Mouse (Mus musculus): ENCODE results near the gene Fam53b. TPM values are rescaled to one million over a fixed set of nuclear protein-coding genes. Genes with fewer than 3 reads are reported as not detected.

Gene Fam53b
- polyA plus RNA-seq, 1 experiment from 2014 or later, result 36.0 TPM

DNA sequence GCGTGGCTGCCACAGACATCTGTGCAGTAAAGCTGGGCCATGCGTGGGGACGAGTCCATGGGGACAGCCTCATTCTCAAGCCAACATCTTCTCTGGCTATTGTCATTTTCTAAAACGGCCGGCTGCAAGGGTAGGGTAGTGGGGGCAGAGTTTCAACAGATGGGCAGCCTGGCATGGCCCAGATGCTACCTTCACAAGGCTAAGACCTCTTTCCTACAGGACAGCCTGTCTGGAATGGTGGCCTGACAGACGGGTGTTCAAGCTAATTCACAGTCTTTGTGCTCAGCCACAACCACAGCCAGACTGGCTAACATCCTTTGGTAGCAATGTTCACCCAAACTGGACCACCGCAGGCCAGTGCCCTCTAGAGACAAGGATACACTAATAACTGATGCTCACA, 83.2 kb downstream of the Fam53b start:
- Histone ChIP-seq H3K4me1 (replicated peaks; ENCODE audit: control insufficient read depth, insufficient read depth, low read length) (peaks cover 41% of the 10 kb centered on the region), H3K27ac (ENCODE audit: low read length) (no peak overlapping the region), H3K4me3 (ENCODE audit: low read length) (no peak overlapping the region), H3K9ac (ENCODE audit: low read length) (no peak overlapping the region), H3K9me3 (ENCODE audit: control insufficient read depth, low read length) (no peaks in the 10 kb centered on the region), H3K27me3 (ENCODE audit: control insufficient read depth, insufficient read depth, low read depth, low read length) (no peaks in the 10 kb centered on the region), H3K4me2 (ENCODE audit: low read depth, low read length) (no peak overlapping the region), H3K36me3 (ENCODE audit: control insufficient read depth, insufficient read depth, low read length) (no peaks in the 10 kb centered on the region)
- ATAC-seq (ENCODE audit: low read depth), result no peak
- WGBS, result 81% methylated on average over 7 of the region's 7 CpGs

DNA sequence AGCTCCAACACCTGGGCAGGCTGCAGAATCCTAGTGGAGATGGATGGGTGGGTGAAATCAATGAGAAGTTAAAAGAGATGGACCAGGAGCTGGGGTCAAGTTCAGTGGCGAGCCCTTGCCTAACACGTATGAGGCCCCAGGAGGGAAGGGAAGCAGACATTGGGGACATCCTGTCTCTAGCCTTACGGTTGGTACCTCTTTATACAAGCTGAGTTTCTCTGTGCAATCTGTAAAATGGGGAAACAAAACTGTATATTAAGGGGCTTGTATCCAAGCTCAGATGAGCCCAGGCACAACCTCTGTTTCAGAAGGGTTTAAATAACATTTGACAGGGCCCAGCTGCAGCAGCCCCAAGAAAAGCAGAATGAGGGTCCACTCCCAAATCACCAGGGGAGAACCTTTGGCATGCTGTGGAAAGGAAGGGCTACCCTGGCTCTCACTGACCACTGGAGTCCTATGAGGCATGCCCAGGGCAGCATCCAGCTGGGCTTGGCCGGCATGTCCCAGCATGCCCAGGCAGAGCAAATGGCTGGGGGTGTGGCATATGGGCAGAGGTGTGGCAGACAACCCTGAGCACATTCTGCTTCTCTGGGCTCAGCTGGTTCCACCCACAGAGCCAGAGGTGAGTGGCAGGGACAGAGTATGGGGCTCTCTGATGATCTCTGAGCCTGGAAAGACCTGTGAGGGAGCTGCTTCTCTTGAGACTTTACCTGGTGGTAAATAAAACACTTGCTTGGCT, 84.4 kb downstream of the Fam53b start:
- Histone ChIP-seq H3K9me3 (ENCODE audit: control insufficient read depth, low read length) (no peaks in the 10 kb centered on the region), H3K4me1 (replicated peaks; ENCODE audit: control insufficient read depth, insufficient read depth, low read length) (peaks cover 36% of the 10 kb centered on the region), H3K9ac (ENCODE audit: low read length) (0 out of 2 replicates have a peak overlapping the region, but pooled peaks have one; percentile 4), H3K27me3 (ENCODE audit: control insufficient read depth, insufficient read depth, low read depth, low read length) (no peaks in the 10 kb centered on the region), H3K27ac (ENCODE audit: low read length) (peak overlapping the region; percentile 38), H3K36me3 (ENCODE audit: control insufficient read depth, insufficient read depth, low read length) (no peaks in the 10 kb centered on the region), H3K4me2 (ENCODE audit: low read depth, low read length) (no peak overlapping the region), H3K4me3 (ENCODE audit: low read length) (no peak overlapping the region)
- WGBS, result 69% methylated on average over 4 of the region's 4 CpGs
- peak; percentile 7; the same call in 1 of the 2 replicates for ATAC-seq (ENCODE audit: low read depth)

DNA sequence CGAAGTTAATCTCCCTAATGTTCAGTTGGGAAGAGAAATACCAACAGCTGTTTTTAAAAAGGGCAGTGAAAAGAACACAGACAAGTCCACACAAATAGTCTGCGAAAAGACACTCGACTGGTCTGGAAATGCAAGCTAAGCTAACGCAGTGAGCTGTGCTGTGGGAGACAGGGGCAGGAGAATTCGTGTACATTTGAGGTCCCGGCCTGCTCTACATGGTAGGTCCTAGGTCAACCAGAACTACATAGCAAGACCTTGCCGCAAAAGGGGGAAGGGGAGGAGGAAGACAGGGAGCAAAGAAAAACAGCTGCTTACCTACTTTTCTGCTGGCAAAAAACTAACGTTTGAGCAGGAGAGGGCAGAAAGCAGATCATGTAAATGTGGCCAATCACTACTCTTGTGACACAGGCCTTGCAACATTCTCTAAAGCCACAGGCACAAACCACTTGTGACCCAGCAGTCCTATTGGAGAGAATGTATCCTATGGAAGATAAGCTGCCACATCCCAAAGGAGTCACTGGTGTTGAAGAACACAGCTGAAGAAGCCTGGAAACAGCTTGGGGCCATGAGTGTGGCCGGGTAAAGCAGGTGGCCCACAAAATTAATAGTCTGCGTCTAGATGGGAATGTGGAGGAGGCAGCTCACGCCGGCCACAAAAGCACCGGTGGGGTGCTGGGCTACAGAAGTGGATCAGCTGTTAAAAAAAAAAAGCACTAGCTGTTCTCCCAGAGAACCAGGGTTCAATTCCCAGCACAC, 87.4 kb downstream of the Fam53b start:
- no peak for ATAC-seq (ENCODE audit: low read depth)
- Histone ChIP-seq H3K4me1 (replicated peaks; ENCODE audit: control insufficient read depth, insufficient read depth, low read length) (peaks cover 47% of the 10 kb centered on the region), H3K36me3 (ENCODE audit: control insufficient read depth, insufficient read depth, low read length) (no peaks in the 10 kb centered on the region), H3K4me3 (ENCODE audit: low read length) (no peak overlapping the region), H3K27me3 (ENCODE audit: control insufficient read depth, insufficient read depth, low read depth, low read length) (no peaks in the 10 kb centered on the region), H3K9ac (ENCODE audit: low read length) (peak overlapping the region; percentile 23; the same call in 1 of the 2 replicates), H3K9me3 (ENCODE audit: control insufficient read depth, low read length) (no peaks in the 10 kb centered on the region), H3K27ac (ENCODE audit: low read length) (peak overlapping the region; percentile 89), H3K4me2 (ENCODE audit: low read depth, low read length) (no peak overlapping the region)
- 54% methylated on average over 13 of the region's 13 CpGs for WGBS

DNA sequence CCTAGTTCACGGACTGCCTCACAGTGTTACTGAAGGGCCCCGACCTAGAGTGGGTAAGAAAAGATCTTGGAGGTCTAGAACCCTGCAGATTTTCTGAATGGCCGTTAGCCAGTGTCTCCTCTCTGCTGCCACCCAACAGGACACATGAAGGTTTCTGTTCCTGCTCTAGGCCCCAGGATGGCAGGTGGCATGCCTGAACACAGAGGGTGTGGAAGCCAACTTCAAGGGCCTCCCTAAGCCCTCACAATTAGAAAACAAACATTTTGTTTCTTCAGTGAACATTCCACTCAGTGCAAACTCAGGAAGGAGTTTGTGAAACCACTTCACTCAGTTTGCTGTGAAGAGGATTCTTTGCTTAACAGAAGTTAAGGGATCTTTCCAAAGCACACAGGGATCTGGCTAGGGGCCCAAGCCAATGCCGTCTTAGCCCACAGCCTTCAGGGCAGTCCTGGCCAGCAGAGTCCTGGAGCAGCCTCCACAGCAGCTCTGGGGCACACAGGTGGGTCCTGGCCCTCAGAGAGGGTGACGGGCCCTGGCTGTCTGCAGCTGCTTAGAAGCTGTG, 89.1 kb downstream of the Fam53b start:
- no peaks in the 10 kb centered on the region for H3K36me3 ChIP-seq (ENCODE audit: control insufficient read depth, insufficient read depth, low read length)
- H3K4me1 ChIP-seq (replicated peaks; ENCODE audit: control insufficient read depth, insufficient read depth, low read length), result peaks cover 42% of the 10 kb centered on the region
- ATAC-seq (ENCODE audit: low read depth), result peak; percentile 90
- peak overlapping the region; percentile 89 for H3K27ac ChIP-seq (ENCODE audit: low read length)
- H3K9me3 ChIP-seq (ENCODE audit: control insufficient read depth, low read length), result no peaks in the 10 kb centered on the region
- H3K27me3 ChIP-seq (ENCODE audit: control insufficient read depth, insufficient read depth, low read depth, low read length), result no peaks in the 10 kb centered on the region
- H3K4me3 ChIP-seq (ENCODE audit: low read length), result no peak overlapping the region
- 63% methylated on average over 5 of the region's 5 CpGs for WGBS
- H3K4me2 ChIP-seq (ENCODE audit: low read depth, low read length), result 0 out of 2 replicates have a peak overlapping the region, but pooled peaks have one; percentile 8
- no peak overlapping the region for H3K9ac ChIP-seq (ENCODE audit: low read length)

DNA sequence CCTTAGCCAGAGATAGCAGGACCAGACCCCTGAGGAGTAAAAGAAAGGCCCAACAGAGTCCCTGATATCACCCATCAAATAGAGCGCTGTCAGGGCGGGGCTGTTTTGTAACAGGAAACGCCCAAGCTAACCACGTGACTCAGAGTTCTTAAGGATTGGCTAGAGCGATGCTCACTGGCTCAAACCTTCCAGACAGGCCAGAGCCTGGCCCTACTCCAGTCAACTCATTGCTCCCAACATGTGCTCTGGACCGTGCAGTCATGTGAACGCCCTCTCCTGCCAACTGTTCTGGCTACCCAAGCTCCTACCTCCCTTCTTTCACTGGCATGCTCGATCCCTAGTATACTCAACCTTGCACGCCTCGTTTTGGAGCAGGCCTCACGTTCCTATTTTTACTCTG, 89.8 kb downstream of the Fam53b start:
- whole genome bisulfite sequencing, result 76% methylated on average over 11 of the region's 11 CpGs
- Histone ChIP-seq H3K4me2 (ENCODE audit: low read depth, low read length) (no peak overlapping the region), H3K27ac (ENCODE audit: low read length) (peak overlapping the region; percentile 84), H3K4me3 (ENCODE audit: low read length) (no peak overlapping the region), H3K4me1 (replicated peaks; ENCODE audit: control insufficient read depth, insufficient read depth, low read length) (peaks cover 35% of the 10 kb centered on the region), H3K9ac (ENCODE audit: low read length) (no peak overlapping the region), H3K27me3 (ENCODE audit: control insufficient read depth, insufficient read depth, low read depth, low read length) (no peaks in the 10 kb centered on the region), H3K9me3 (ENCODE audit: control insufficient read depth, low read length) (no peaks in the 10 kb centered on the region), H3K36me3 (ENCODE audit: control insufficient read depth, insufficient read depth, low read length) (no peaks in the 10 kb centered on the region)
- ATAC-seq (ENCODE audit: low read depth), result 0 out of 2 replicates have a peak, but pooled peaks have one; percentile 27

DNA sequence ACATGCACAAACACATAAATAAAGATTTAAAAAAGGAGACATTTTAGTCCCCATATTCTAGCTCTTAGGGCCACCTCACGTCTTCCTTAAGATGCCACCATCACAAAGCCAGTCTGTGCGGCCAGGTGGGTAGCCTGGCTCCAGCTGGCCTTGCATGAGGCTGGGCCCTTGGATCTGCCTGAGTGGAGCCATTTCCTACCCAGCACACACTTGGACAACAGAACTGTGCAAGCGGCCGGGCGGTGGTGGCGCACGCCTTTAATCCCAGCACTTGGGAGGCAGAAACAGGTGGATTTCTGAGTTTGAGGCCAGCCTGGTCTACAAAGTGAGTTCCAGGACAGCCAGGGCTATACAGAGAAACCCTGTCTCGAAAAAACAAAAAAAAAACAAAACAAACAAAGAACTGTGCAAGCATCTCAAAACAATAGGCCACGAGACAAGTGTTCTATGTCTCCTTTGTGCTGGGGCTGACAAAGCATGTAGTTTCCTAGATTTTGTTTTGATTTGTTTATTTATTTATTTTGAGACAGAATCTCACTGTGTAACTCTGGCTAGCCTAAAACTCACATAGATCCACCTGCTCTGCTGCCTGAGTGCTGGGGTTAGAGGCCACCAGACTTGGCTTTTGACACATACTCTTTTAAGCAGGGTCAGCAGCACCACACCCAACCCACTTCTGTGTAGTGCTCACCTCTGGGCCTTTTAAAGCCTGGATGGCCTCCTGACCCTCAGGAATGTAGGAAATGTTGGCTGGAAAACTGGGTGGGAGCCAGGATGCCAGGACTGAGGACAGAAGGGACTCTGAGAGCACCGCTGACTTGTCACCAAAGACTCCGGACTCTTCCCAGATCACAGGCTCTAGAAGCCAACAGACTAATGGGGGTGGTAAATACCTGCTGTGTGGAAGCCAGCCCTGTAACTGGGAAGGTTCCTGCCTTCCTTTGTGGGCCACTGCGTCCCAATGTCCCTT, 91.0 kb downstream of the Fam53b start:
- H3K27me3 ChIP-seq (ENCODE audit: control insufficient read depth, insufficient read depth, low read depth, low read length), result no peaks in the 10 kb centered on the region
- no peaks in the 10 kb centered on the region for H3K36me3 ChIP-seq (ENCODE audit: control insufficient read depth, insufficient read depth, low read length)
- H3K9ac ChIP-seq (ENCODE audit: low read length), result no peak overlapping the region
- H3K4me2 ChIP-seq (ENCODE audit: low read depth, low read length), result no peak overlapping the region
- H3K4me1 ChIP-seq (replicated peaks; ENCODE audit: control insufficient read depth, insufficient read depth, low read length), result peaks cover 29% of the 10 kb centered on the region
- no peak for ATAC-seq (ENCODE audit: low read depth)
- H3K9me3 ChIP-seq (ENCODE audit: control insufficient read depth, low read length), result no peaks in the 10 kb centered on the region
- H3K4me3 ChIP-seq (ENCODE audit: low read length), result no peak overlapping the region
- H3K27ac ChIP-seq (ENCODE audit: low read length), result peak overlapping the region; percentile 84
- 85% methylated on average over 12 of the region's 12 CpGs for WGBS

DNA sequence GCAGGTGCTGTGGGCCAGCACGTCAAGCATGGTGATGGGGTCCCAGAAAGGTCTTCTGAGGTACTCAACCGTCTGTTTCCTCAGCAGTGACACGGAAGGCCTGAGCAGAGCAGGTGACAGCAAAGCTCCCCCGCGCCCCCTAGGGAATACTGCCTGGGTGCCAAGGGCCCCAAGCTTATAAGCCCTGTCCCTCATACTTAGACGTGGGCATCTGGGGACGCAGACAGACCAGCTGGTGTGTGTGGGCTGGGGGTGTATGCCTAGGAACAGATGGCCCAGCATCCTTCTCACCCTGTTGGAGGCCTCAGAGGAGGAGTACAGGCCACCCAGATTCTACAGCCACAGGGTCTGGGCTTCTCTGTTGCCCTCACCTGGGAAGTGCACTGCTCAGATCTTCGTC, 93.1 kb downstream of the Fam53b start:
- Histone ChIP-seq H3K9me3 (ENCODE audit: control insufficient read depth, low read length) (no peaks in the 10 kb centered on the region), H3K27ac (ENCODE audit: low read length) (no peak overlapping the region), H3K4me3 (ENCODE audit: low read length) (no peak overlapping the region), H3K36me3 (ENCODE audit: control insufficient read depth, insufficient read depth, low read length) (0 out of 2 replicates have a peak, but pooled peaks cover under 1% of the 10 kb centered on the region), H3K9ac (ENCODE audit: low read length) (no peak overlapping the region), H3K27me3 (ENCODE audit: control insufficient read depth, insufficient read depth, low read depth, low read length) (no peaks in the 10 kb centered on the region), H3K4me2 (ENCODE audit: low read depth, low read length) (no peak overlapping the region), H3K4me1 (replicated peaks; ENCODE audit: control insufficient read depth, insufficient read depth, low read length) (peaks cover 21% of the 10 kb centered on the region)
- no peak for ATAC-seq (ENCODE audit: low read depth)
- 75% methylated on average over 8 of the region's 8 CpGs for WGBS

DNA sequence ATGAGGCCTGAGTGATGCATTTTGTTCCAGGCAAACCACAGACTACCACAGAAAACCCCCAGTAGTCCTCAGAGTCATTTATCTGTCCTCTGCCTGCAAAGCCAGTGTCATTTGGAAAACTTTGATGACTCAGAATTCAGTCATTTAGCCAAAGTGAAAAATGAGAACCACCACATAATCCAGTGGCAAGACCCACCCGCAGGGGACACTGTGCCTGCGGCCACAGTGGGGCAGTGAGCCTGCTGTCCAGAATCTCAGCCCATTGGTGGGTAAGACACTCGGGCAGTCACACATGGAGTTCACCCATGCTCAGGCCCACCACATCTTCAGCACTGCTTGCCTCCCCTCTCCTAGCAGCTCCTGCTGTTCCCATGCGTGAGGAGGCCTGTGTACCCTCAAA, 94.1 kb downstream of the Fam53b start:
- H3K27me3 ChIP-seq (ENCODE audit: control insufficient read depth, insufficient read depth, low read depth, low read length), result no peaks in the 10 kb centered on the region
- peaks cover 7% of the 10 kb centered on the region; the same call in 1 of the 2 replicates for H3K36me3 ChIP-seq (ENCODE audit: control insufficient read depth, insufficient read depth, low read length)
- no peak for ATAC-seq (ENCODE audit: low read depth)
- no peak overlapping the region for H3K4me3 ChIP-seq (ENCODE audit: low read length)
- H3K4me1 ChIP-seq (replicated peaks; ENCODE audit: control insufficient read depth, insufficient read depth, low read length), result peaks cover 29% of the 10 kb centered on the region
- H3K9ac ChIP-seq (ENCODE audit: low read length), result no peak overlapping the region
- H3K9me3 ChIP-seq (ENCODE audit: control insufficient read depth, low read length), result no peaks in the 10 kb centered on the region
- H3K4me2 ChIP-seq (ENCODE audit: low read depth, low read length), result no peak overlapping the region
- H3K27ac ChIP-seq (ENCODE audit: low read length), result no peak overlapping the region
- 88% methylated on average over 4 of the region's 4 CpGs for WGBS

Data from lung, embryonic 16.5 days (tissue).